Mouse (Mus musculus) heart, adult 2 months (tissue): ENCODE results near the gene Cish.

Experiments used
- CTCF ChIP-seq: fragments of 200-600 bp; IDR thresholded peaks from 2 replicates; pipeline ENCODE4 v1.8.1; 2022; ENCODE audit warnings: antibody characterized with exemption, mild to moderate bottlenecking, moderate library complexity
- EP300 ChIP-seq: fragments of 200-500 bp; IDR thresholded peaks from 2 replicates; pipeline ENCODE4 v1.6.1; 2011; ENCODE audit warnings: low read depth, low read length, control low read depth; ENCODE audit not compliant: insufficient read depth
- POLR2A ChIP-seq: fragments of 200-500 bp; IDR thresholded peaks from 2 replicates; pipeline ENCODE4 v1.6.1; 2011; ENCODE audit warnings: mild to moderate bottlenecking, low read depth, low read length, control low read depth; ENCODE audit not compliant: insufficient read depth

GRCm38 (mm10) chr9:107312811-107313584 lies 17.2 kb downstream of the Cish start:
- TF ChIP-seq POLR2A, result no peak
- TF ChIP-seq CTCF, result no peak
- TF ChIP-seq EP300, result no peak
